Mouse (Mus musculus): Measurements from ENCODE around the gene Gm9821. TPM values are rescaled to one million over a fixed set of nuclear protein-coding genes. Genes with fewer than 3 reads are reported as not detected.

Gm9821 gene
- total RNA-seq, 2 experiments from 2014 or later, result not detected

DNA sequence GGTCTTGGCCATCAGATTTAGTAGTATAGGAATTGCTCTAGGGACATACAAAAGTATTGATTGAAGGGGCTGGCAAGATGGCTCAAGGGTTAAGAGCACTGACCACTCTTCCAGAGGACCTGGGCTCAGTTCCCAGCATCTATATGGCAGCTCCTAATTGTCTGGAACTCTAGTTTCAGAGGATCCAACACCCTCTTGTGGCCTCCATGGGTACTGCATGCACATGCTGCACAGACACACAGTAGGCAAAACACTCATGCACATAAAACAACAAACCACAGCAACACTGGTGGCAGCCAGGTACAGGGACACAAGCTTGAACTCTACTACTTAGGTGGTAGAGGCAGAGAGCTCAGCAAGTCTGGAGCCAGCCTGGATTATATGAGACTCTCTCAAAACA, 44.2 kb downstream of the Gm9821 start:
- no peak for DNase-seq
- intact Hi-C loops (cut with DNase I), result loop anchor here (5.0 to 10.0 kb wide), 3 partner anchors 33 to 445 kb away; partner anchors contain the start of genes Creb3l1 and Cry2

DNA sequence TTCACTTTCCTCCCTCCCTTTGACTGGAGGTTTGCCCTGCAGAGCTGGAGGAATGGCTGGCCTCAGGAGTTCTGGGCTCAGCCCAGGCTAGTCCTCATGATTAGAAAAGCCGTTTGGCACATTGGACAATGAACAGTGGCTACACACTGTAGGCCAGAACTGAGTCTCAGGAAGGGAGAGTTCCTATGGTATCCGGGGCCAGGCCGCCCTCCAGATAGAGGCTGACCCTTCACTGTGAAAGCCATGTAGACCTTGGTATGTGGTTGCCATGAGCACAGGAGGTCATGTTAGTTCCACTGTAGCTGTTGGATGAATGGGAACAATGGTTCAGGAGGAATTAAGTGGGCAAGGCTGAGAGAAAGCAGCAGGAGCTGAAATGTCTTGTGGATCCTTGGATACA, 47.9 kb downstream of the Gm9821 start:
- intact Hi-C loops (cut with DNase I), result no loop called here

DNA sequence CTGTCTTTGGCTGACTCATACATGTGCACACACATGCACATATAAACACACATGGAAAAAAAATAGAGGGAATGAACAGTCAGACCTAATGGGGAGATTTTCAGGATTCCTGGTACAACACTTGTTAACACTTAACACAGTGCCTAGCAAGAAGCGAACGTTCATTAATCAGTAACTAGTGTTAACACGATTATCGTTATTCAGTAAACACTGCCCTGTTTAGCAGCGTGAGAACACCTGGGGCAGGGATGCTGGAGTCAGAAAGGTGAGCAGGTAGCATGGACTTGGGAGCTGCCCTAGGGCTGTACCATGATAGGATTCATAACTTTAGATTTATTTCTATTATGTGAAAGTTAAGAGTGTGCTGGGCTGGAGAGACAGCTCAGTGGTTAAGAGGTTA, 50.5 kb downstream of the Gm9821 start:
- DNase-seq, result no peak
- intact Hi-C loops (cut with DNase I), result no loop called here

More for the DNA sequence above, 47.9 kb downstream of the Gm9821 start:
- DNase-seq, result no peak

Small RNA genes lying within 50 kb of the gene (microRNA-seq; reads per million reads assigned to microRNA genes)
- 0 reads per million in 2 experiments for gene Mir6999 (ENCODE audit: borderline number of aligned reads in 2 of 2)

Other genes starting within 250 kb of the Gm9821 start
- gene Atg13, start 235.1 kb upstream of the Gm9821 start, total RNA-seq (2021), result 10 to 100 TPM; 49.4 to 54.1 TPM
- gene Harbi1, start 234.9 kb upstream of the Gm9821 start, total RNA-seq (2021), result 1 to 10 TPM; 7.3 to 7.6 TPM
- gene Ambra1, start 215.6 kb upstream of the Gm9821 start, total RNA-seq (2021), result 10 to 100 TPM; 14.2 to 18.0 TPM
- gene Chrm4, start 18.5 kb upstream of the Gm9821 start, total RNA-seq (2021), result not detected
- 1 to 10 TPM; 2.4 to 3.9 TPM for gene Mdk, start 13.4 kb upstream of the Gm9821 start, total RNA-seq (2021)
- gene Dgkz, start 30.2 kb downstream of the Gm9821 start, total RNA-seq (2021), result 10 to 100 TPM; 48.4 to 51.2 TPM
- 1 to 10 TPM; 4.4 TPM for gene Creb3l1, start 78.8 kb downstream of the Gm9821 start, total RNA-seq (2021)
- 10 to 100 TPM; 24.8 to 30.1 TPM for gene Phf21a, start 147.4 kb downstream of the Gm9821 start, total RNA-seq (2021)

All from heart, postnatal 36 days (tissue).